Mouse (Mus musculus) embryonic facial prominence, embryonic 15.5 days (tissue): ENCODE measurements around the gene Socs7. TPM values are rescaled to one million over a fixed set of nuclear protein-coding genes. Genes with fewer than 3 reads are reported as not detected.

Experiments
- ATAC-seq: fragments of 200-750 bp; cut with Nextera tagmentation; 2 replicates; pipeline ENCODE4 v1.8.0; 2017; ENCODE audit warnings: low read depth, moderate TSS enrichment; ENCODE audit not compliant: insufficient number of reproducible peaks, low FRiP score, low TSS enrichment
- H3K27ac ChIP-seq: fragments of 300-500 bp; sonication (generic); replicated peaks from 2 replicates; pipeline ENCODE4 v1.5.1; 2015; ENCODE audit warnings: mild to moderate bottlenecking, inconsistent platforms
- H3K27me3 ChIP-seq: fragments of 300-500 bp; sonication (generic); 2 replicates; pipeline ENCODE4 v1.6.1; 2015; ENCODE audit warnings: inconsistent platforms
- H3K36me3 ChIP-seq: fragments of 300-500 bp; sonication (generic); 2 replicates; pipeline ENCODE4 v1.6.1; 2015; ENCODE audit warnings: mild to moderate bottlenecking, inconsistent platforms
- H3K4me1 ChIP-seq: fragments of 300-500 bp; sonication (generic); 2 replicates; pipeline ENCODE4 v1.6.1; 2015; ENCODE audit warnings: inconsistent platforms
- H3K4me2 ChIP-seq: fragments of 300-500 bp; sonication (generic); replicated peaks from 2 replicates; pipeline ENCODE4 v1.6.1; 2015; ENCODE audit warnings: mild to moderate bottlenecking, inconsistent platforms
- H3K4me3 ChIP-seq: fragments of 300-500 bp; sonication (generic); replicated peaks from 2 replicates; pipeline ENCODE4 v1.5.1; 2015; ENCODE audit warnings: mild to moderate bottlenecking, inconsistent platforms
- H3K9ac ChIP-seq: fragments of 300-500 bp; sonication (generic); 2 replicates; pipeline ENCODE4 v1.6.1; 2015; ENCODE audit warnings: inconsistent platforms
- H3K9me3 ChIP-seq: fragments of 300-500 bp; sonication (generic); replicated peaks from 2 replicates; pipeline ENCODE4 v1.6.1; 2016; ENCODE audit warnings: inconsistent platforms
- WGBS: fragments of 180-500 bp; shearing (Covaris S2); methylation state at CpG from one replicate; pipeline ENCODE4 v1.1.7; 2015; 5-methylcytosine and 5-hydroxymethylcytosine counted together
- polyA plus RNA-seq: library from polyadenylated mRNA; unstranded; fragments of >200 nt; fragmentation: Nextera tagmentation; extraction: Ambion mirVana; gene quantifications from 2 replicates; pipeline ENCODE4 v1.2.1, GENCODE M21; 2015

Gene Socs7
- polyA plus RNA-seq, 1 experiment from 2014 or later = 4.8 TPM

- H3K9me3 ChIP-seq = no peaks in the 10 kb centered on the region
- peak overlapping the region; percentile 89 for H3K27ac ChIP-seq
- no peaks in the 10 kb centered on the region for H3K27me3 ChIP-seq
- peak overlapping the region; percentile 49 for H3K4me2 ChIP-seq
- WGBS = 43% methylated on average over 13 of the region's 13 CpGs
- no peak for ATAC-seq
- H3K9ac ChIP-seq = no peak overlapping the region
- no peaks in the 10 kb centered on the region for H3K36me3 ChIP-seq
- peaks cover 72% of the 10 kb centered on the region for H3K4me1 ChIP-seq
- H3K4me3 ChIP-seq = no peak overlapping the region
Measured at GRCm38 (mm10) chr11:97435808-97436491, 73.6 kb downstream of the Socs7 start.

GRCm38 (mm10) chr11:97437745-97438144 is 75.4 kb downstream of the Socs7 start:
- H3K27ac ChIP-seq = peak overlapping the region; percentile 89
- 0 out of 2 replicates have a peak, but pooled peaks have one; percentile 26 for ATAC-seq
- H3K9me3 ChIP-seq = no peaks in the 10 kb centered on the region
- H3K4me1 ChIP-seq = peaks cover 82% of the 10 kb centered on the region
- H3K36me3 ChIP-seq = no peaks in the 10 kb centered on the region
- H3K4me2 ChIP-seq = no peak overlapping the region; the same call in 1 of the 2 replicates
- H3K27me3 ChIP-seq = no peaks in the 10 kb centered on the region
- H3K4me3 ChIP-seq = no peak overlapping the region
- WGBS = 10% methylated on average over 5 of the region's 5 CpGs
- H3K9ac ChIP-seq = no peak overlapping the region

DNA sequence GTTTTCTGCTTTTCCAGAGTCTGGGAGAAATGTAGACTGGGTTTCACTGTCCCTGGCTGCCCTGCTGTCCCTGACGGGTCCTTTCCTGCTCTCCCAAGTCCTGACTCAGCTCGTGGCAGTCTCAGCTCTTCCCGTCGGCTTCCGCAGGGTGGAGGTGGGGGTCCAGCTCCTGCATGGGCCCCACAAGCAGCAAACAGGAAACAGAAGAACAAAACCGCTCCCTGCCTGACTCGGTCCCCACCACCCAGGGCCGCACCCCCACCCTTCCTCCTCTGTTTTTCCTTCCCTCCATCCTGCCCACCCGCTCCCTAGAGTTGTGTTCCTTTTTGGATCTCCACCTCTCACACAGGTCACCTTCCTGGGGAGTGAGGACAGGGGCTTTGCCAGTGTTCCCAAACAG is 76.5 kb downstream of the Socs7 start:
- Histone ChIP-seq H3K4me2 (no peak overlapping the region), H3K4me1 (peaks cover 87% of the 10 kb centered on the region), H3K4me3 (0 out of 2 replicates have a peak overlapping the region, but pooled peaks have one; percentile 73), H3K27ac (peak overlapping the region; percentile 89), H3K27me3 (no peaks in the 10 kb centered on the region), H3K9ac (no peak overlapping the region), H3K36me3 (peaks cover 3% of the 10 kb centered on the region; the same call in 1 of the 2 replicates), H3K9me3 (no peaks in the 10 kb centered on the region)
- ATAC-seq = no peak
- 28% methylated on average over 8 of the region's 9 CpGs for WGBS

DNA sequence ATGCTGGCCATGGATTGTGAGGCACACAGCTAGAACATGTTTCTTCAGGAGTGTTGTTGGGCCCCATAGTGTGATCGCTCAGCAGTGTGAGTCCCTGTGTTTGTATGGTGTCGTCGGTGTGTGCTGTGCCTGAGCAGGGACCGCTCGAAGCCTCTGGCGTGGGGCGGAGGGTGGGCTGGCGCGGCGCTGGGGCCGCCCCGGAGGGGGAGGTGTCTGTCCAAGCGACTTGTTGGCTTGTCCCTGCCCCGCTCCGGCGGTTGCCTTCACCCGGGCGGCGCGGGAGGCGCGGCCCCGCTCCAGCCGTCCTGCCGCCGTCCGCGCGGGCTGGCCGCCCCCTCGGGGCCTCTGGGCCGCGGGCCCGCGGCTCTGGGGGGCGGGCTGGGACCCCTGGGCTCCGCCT is 77.6 kb downstream of the Socs7 start:
- under 1% methylated on average over 35 of the region's 37 CpGs for WGBS
- peak overlapping the region; percentile 73 for H3K4me3 ChIP-seq

DNA sequence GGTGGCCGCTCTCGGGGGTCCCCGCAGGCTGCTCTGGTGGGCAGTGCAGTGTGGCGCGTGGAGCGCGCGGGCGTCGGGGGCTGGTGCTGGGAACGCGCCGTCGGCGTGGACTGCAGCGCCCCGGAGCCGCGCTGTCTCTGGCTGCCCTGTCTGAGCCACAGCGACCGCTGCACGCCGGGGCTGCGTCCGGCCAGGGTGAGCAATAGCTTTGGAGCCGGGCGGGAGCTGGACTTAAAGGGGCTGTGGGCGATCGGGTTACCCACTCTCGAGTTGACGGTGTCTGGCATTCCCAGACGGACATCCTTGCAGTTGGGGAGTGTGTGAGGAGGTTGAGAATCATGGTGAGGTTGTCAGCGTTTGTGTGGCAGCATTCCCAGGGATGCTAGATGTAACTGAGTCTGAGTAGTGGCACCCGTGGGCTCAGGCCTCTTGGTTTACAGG is 78.1 kb downstream of the Socs7 start:
- ATAC-seq = 0 out of 2 replicates have a peak, but pooled peaks have one; percentile 5

More for the DNA sequence above, 77.6 kb downstream of the Socs7 start:
- peaks cover 82% of the 10 kb centered on the region for H3K4me1 ChIP-seq
- H3K36me3 ChIP-seq = peaks cover 13% of the 10 kb centered on the region
- no peaks in the 10 kb centered on the region for H3K27me3 ChIP-seq
- peak; percentile 74 for ATAC-seq
- peak overlapping the region; percentile 89 for H3K27ac ChIP-seq
- peak overlapping the region; percentile 73 for H3K9ac ChIP-seq
- H3K4me2 ChIP-seq = peak overlapping the region; percentile 78
- no peaks in the 10 kb centered on the region for H3K9me3 ChIP-seq

DNA sequence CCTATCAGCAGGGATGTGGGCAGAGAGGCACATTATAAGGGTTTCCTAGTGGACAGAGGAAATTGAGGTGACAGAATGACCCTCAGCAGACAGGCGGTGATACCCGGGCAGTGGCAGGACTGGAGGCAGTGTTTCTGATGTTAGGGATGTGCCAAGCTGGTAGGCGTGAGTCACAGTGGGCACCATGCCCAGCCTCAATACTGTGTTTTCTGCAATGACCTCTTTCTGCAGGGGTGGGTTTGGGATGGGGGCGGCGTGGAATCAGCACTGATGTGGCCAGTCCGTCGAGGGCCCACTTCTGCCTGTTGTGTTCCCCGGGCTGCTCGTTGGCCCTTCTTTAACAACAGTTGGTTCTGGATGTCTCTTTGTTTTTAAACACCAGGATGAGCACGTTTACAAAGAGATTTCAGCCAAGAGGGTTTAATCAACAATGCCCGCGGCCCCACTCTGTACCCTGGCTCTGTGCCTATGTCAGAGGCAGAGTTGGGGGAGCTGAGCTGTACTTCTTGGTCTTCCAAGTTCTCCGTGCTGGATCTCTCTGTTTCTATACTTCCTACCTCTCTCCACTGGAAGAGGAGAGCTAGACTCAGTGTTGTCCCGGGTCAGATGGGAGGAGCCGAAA is 78.8 kb downstream of the Socs7 start:
- H3K9me3 ChIP-seq = no peaks in the 10 kb centered on the region
- peaks cover 22% of the 10 kb centered on the region for H3K36me3 ChIP-seq
- ATAC-seq = no peak
- whole genome bisulfite sequencing = 30% methylated on average over 15 of the region's 15 CpGs
- 0 out of 2 replicates have a peak overlapping the region, but pooled peaks have one; percentile 73 for H3K9ac ChIP-seq
- H3K4me3 ChIP-seq = peak overlapping the region; percentile 73
- H3K4me1 ChIP-seq = peaks cover 70% of the 10 kb centered on the region
- no peaks in the 10 kb centered on the region for H3K27me3 ChIP-seq
- H3K4me2 ChIP-seq = peak overlapping the region; percentile 78
- H3K27ac ChIP-seq = peak overlapping the region; percentile 89

More for the DNA sequence above, 78.1 kb downstream of the Socs7 start:
- Histone ChIP-seq H3K4me1 (peaks cover 76% of the 10 kb centered on the region), H3K27ac (peak overlapping the region; percentile 89), H3K36me3 (peaks cover 19% of the 10 kb centered on the region), H3K4me3 (peak overlapping the region; percentile 73), H3K27me3 (no peaks in the 10 kb centered on the region), H3K9me3 (no peaks in the 10 kb centered on the region), H3K4me2 (peak overlapping the region; percentile 78), H3K9ac (peak overlapping the region; percentile 73)
- WGBS = under 1% methylated on average over 34 of the region's 34 CpGs

DNA sequence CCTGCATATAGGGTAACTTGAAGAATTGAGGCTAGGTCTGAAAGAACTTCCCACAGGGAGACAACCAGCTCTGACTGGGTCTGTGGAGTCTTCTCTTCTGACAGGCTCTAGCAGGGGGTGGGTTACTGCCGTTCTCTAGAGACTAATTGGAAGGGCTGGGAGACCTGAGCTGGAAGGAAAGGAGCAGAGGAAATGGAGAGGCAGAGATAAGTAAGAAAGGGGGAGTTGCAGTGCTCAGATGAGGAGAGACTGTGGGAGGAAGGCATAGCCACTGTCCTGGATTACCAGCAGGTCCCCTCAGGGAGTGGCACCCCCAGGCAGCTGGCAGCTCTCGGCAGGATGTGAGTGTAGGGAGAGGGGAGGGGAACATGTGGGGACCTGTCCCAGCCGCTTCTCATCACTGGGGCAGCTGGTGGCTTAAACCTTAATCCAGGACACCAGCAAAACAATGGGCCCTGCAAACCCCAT is 79.3 kb downstream of the Socs7 start:
- H3K27ac ChIP-seq = peak overlapping the region; percentile 89
- peak overlapping the region; percentile 78 for H3K4me2 ChIP-seq
- peak overlapping the region; percentile 4; the same call in 1 of the 2 replicates for H3K9ac ChIP-seq
- WGBS = 4% methylated on average over 3 of the region's 3 CpGs
- H3K9me3 ChIP-seq = no peaks in the 10 kb centered on the region
- peak; percentile 51 for ATAC-seq
- peaks cover 28% of the 10 kb centered on the region for H3K36me3 ChIP-seq
- H3K27me3 ChIP-seq = no peaks in the 10 kb centered on the region
- peaks cover 70% of the 10 kb centered on the region for H3K4me1 ChIP-seq
- peak overlapping the region; percentile 73 for H3K4me3 ChIP-seq

DNA sequence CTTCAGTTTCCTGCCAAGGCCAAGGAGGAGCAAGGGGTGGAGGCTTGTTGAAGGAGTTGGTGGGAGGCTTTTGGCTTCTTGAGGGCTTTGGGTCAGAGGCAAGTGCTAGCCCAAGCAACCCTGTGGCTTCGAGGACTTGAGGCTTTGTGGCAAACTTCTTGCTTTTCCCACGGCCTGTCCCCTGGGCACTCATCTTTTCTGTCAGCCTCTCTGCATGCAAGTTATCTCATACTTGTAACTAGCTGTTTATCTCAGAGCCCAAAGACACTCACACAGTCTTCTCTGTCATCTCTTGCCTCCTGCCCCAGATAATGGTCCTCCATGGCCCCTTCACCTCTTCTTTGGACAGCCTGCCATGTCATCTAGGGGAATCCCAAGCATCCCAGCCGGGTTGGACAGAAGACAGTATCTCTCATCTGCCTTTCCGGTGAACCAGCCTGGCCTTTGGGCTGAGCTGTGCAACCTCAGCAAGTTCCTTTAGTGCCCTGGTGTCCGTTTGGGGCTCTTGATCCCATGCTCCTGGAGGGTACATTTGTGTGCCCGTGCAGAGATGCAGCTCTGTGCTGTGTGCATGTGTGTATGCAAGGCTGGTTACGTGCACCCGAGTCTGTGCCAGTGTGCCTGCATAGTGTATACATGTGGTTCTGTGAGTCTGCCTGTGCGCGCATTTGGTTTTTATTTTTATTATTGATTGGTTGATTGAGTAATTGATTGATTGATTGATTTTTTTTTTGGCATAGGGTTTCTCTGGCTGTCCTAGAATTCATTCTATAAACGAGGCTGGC is 80.7 kb downstream of the Socs7 start:
- Histone ChIP-seq H3K4me3 (no peak overlapping the region), H3K27me3 (no peaks in the 10 kb centered on the region), H3K36me3 (peaks cover 40% of the 10 kb centered on the region), H3K9me3 (no peaks in the 10 kb centered on the region), H3K9ac (no peak overlapping the region), H3K4me2 (0 out of 2 replicates have a peak overlapping the region, but pooled peaks have one; percentile 6), H3K27ac (peak overlapping the region; percentile 89; the same call in 1 of the 2 replicates), H3K4me1 (peaks cover 58% of the 10 kb centered on the region)
- no peak for ATAC-seq
- WGBS = 81% methylated on average over 11 of the region's 11 CpGs

GRCm38 (mm10) chr11:97445596-97445995 is 83.2 kb downstream of the Socs7 start:
- Histone ChIP-seq H3K27ac (no peak overlapping the region), H3K4me3 (no peak overlapping the region), H3K9ac (no peak overlapping the region), H3K4me1 (peaks cover 56% of the 10 kb centered on the region), H3K4me2 (no peak overlapping the region), H3K9me3 (no peaks in the 10 kb centered on the region), H3K36me3 (peaks cover 54% of the 10 kb centered on the region), H3K27me3 (no peaks in the 10 kb centered on the region)
- WGBS = 75% methylated on average over 6 of the region's 6 CpGs
- no peak for ATAC-seq

- Histone ChIP-seq H3K27me3 (no peaks in the 10 kb centered on the region), H3K4me2 (no peak overlapping the region), H3K4me3 (no peak overlapping the region), H3K4me1 (peaks cover 56% of the 10 kb centered on the region), H3K36me3 (peaks cover 55% of the 10 kb centered on the region), H3K9me3 (no peaks in the 10 kb centered on the region), H3K9ac (no peak overlapping the region), H3K27ac (no peak overlapping the region)
- WGBS = 76% methylated on average over 4 of the region's 4 CpGs
- no peak for ATAC-seq
Measured at GRCm38 (mm10) chr11:97445999-97446511, 83.7 kb downstream of the Socs7 start.
